Mouse (Mus musculus) forebrain, embryonic 15.5 days (tissue): ENCODE results near the gene Olfr91. TPM values are rescaled to one million over a fixed set of nuclear protein-coding genes. Genes with fewer than 3 reads are reported as not detected.

Source experiments
- ATAC-seq: fragments of 200-750 bp; cut with Nextera tagmentation; replicated peaks from 2 replicates; pipeline ENCODE4 v1.8.0; 2017; ENCODE audit warnings: mild to moderate bottlenecking, moderate TSS enrichment, moderate library complexity
- H3K27ac ChIP-seq: fragments of 300-500 bp; sonication (generic); replicated peaks from 2 replicates; pipeline ENCODE4 v1.5.1; 2015; ENCODE audit warnings: mild to moderate bottlenecking, inconsistent platforms
- H3K27me3 ChIP-seq: fragments of 300-500 bp; sonication (generic); 2 replicates; pipeline ENCODE4 v1.6.1; 2015; ENCODE audit warnings: inconsistent platforms
- H3K36me3 ChIP-seq: fragments of 300-500 bp; sonication (generic); 2 replicates; pipeline ENCODE4 v1.6.1; 2015; ENCODE audit warnings: mild to moderate bottlenecking, inconsistent platforms
- H3K4me1 ChIP-seq: fragments of 300-500 bp; sonication (generic); 2 replicates; pipeline ENCODE4 v1.6.1; 2015; ENCODE audit warnings: inconsistent platforms
- H3K4me2 ChIP-seq: fragments of 300-500 bp; sonication (generic); replicated peaks from 2 replicates; pipeline ENCODE4 v1.6.1; 2015; ENCODE audit warnings: mild to moderate bottlenecking, inconsistent platforms
- H3K4me3 ChIP-seq: fragments of 300-500 bp; sonication (generic); 2 replicates; pipeline ENCODE4 v1.5.1; 2015; ENCODE audit warnings: mild to moderate bottlenecking, inconsistent platforms
- H3K9ac ChIP-seq: fragments of 300-500 bp; sonication (generic); replicated peaks from 2 replicates; pipeline ENCODE4 v1.6.1; 2015; ENCODE audit warnings: mild to moderate bottlenecking, inconsistent platforms
- H3K9me3 ChIP-seq: fragments of 300-500 bp; sonication (generic); 2 replicates; pipeline ENCODE4 v1.6.1; 2016; ENCODE audit warnings: inconsistent platforms
- WGBS: fragments of 180-500 bp; shearing (Covaris S2); methylation state at CpG from one replicate; pipeline ENCODE4 v1.1.7; 2015; ENCODE audit warnings: mixed read lengths; 5-methylcytosine and 5-hydroxymethylcytosine counted together
- polyA plus RNA-seq: library from polyadenylated mRNA; unstranded; fragments of >200 nt; fragmentation: Nextera tagmentation; extraction: Ambion mirVana; gene quantifications from 2 replicates; pipeline ENCODE4 v1.2.1, GENCODE M21; 2015

Gene Olfr91
- polyA plus RNA-seq, 1 experiment from 2014 or later = not detected

- Histone ChIP-seq H3K4me3 (peak overlapping the region; percentile 88), H3K4me1 (peaks cover 62% of the 10 kb centered on the region)
- 39% methylated on average over 4 of the region's 4 CpGs for WGBS
These were observed 46.3 kb downstream of the Olfr91 start for GRCm38 (mm10) chr17:37051745-37052144.

GRCm38 (mm10) chr17:37050876-37051275, 47.2 kb downstream of the Olfr91 start:
- Histone ChIP-seq H3K4me1 (peaks cover 63% of the 10 kb centered on the region), H3K9me3 (no peaks in the 10 kb centered on the region), H3K9ac (peak overlapping the region; percentile 94), H3K27ac (peak overlapping the region; percentile 87), H3K4me2 (peak overlapping the region; percentile 67), H3K4me3 (peak overlapping the region; percentile 88), H3K36me3 (peaks cover 21% of the 10 kb centered on the region), H3K27me3 (no peaks in the 10 kb centered on the region)
- peak; percentile 30 for ATAC-seq
- under 1% methylated on average over 27 of the region's 27 CpGs for WGBS

More at GRCm38 (mm10) chr17:37051745-37052144, 46.3 kb downstream of the Olfr91 start:
- H3K9me3 ChIP-seq = no peaks in the 10 kb centered on the region
- peak overlapping the region; percentile 94 for H3K9ac ChIP-seq
- ATAC-seq = no peak
- no peaks in the 10 kb centered on the region for H3K27me3 ChIP-seq
- H3K4me2 ChIP-seq = peak overlapping the region; percentile 67
- no peak overlapping the region for H3K27ac ChIP-seq
- H3K36me3 ChIP-seq = peaks cover 30% of the 10 kb centered on the region

- WGBS = under 1% methylated on average over 22 of the region's 22 CpGs
- Histone ChIP-seq H3K9me3 (no peaks in the 10 kb centered on the region), H3K4me3 (peak overlapping the region; percentile 88), H3K27ac (peak overlapping the region; percentile 87), H3K36me3 (peaks cover 16% of the 10 kb centered on the region), H3K4me1 (peaks cover 63% of the 10 kb centered on the region), H3K9ac (peak overlapping the region; percentile 94), H3K4me2 (peak overlapping the region; percentile 67), H3K27me3 (no peaks in the 10 kb centered on the region)
- peak; percentile 64 for ATAC-seq
These were observed 47.7 kb downstream of the Olfr91 start for GRCm38 (mm10) chr17:37050399-37050798.

- Histone ChIP-seq H3K4me3 (peak overlapping the region; percentile 88), H3K4me1 (peaks cover 69% of the 10 kb centered on the region), H3K27ac (peak overlapping the region; percentile 87), H3K27me3 (no peaks in the 10 kb centered on the region), H3K4me2 (peak overlapping the region; percentile 67), H3K9ac (peak overlapping the region; percentile 94), H3K9me3 (no peaks in the 10 kb centered on the region), H3K36me3 (peaks cover 10% of the 10 kb centered on the region)
- 2% methylated on average over 39 of the region's 39 CpGs for WGBS
- ATAC-seq = peak; percentile 11
These were observed 48.3 kb downstream of the Olfr91 start for GRCm38 (mm10) chr17:37049570-37050310.

GRCm38 (mm10) chr17:37048383-37048782, 49.7 kb downstream of the Olfr91 start:
- Histone ChIP-seq H3K4me3 (peak overlapping the region; percentile 94), H3K4me2 (peak overlapping the region; percentile 91), H3K9me3 (no peaks in the 10 kb centered on the region), H3K4me1 (peaks cover 70% of the 10 kb centered on the region), H3K9ac (peak overlapping the region; percentile 16), H3K36me3 (no peaks in the 10 kb centered on the region), H3K27ac (no peak overlapping the region), H3K27me3 (no peaks in the 10 kb centered on the region)
- 63% methylated on average over 7 of the region's 7 CpGs for WGBS
- no peak for ATAC-seq

GRCm38 (mm10) chr17:37047981-37048380, 50.1 kb downstream of the Olfr91 start:
- H3K4me3 ChIP-seq = peak overlapping the region; percentile 94
- no peak for ATAC-seq
- H3K9ac ChIP-seq = peak overlapping the region; percentile 16; the same call in 1 of the 2 replicates
- H3K4me1 ChIP-seq = peaks cover 66% of the 10 kb centered on the region
- H3K27me3 ChIP-seq = no peaks in the 10 kb centered on the region
- 23% methylated on average over 3 of the region's 3 CpGs for WGBS
- H3K27ac ChIP-seq = 0 out of 2 replicates have a peak overlapping the region, but pooled peaks have one; percentile 93
- peak overlapping the region; percentile 91 for H3K4me2 ChIP-seq
- H3K36me3 ChIP-seq = no peaks in the 10 kb centered on the region
- H3K9me3 ChIP-seq = no peaks in the 10 kb centered on the region

GRCm38 (mm10) chr17:37047332-37047976, 50.6 kb downstream of the Olfr91 start:
- Histone ChIP-seq H3K9ac (peak overlapping the region; percentile 97), H3K27ac (peak overlapping the region; percentile 93), H3K27me3 (no peaks in the 10 kb centered on the region), H3K9me3 (no peaks in the 10 kb centered on the region), H3K4me3 (peak overlapping the region; percentile 94), H3K4me1 (peaks cover 62% of the 10 kb centered on the region), H3K4me2 (peak overlapping the region; percentile 91), H3K36me3 (no peaks in the 10 kb centered on the region)
- WGBS = 16% methylated on average over 19 of the region's 19 CpGs
- no peak for ATAC-seq

GRCm38 (mm10) chr17:37046312-37047112, 51.6 kb downstream of the Olfr91 start:
- Histone ChIP-seq H3K4me3 (peak overlapping the region; percentile 94), H3K27me3 (no peaks in the 10 kb centered on the region), H3K36me3 (no peaks in the 10 kb centered on the region), H3K4me2 (peak overlapping the region; percentile 91), H3K27ac (peak overlapping the region; percentile 93), H3K4me1 (peaks cover 52% of the 10 kb centered on the region), H3K9me3 (no peaks in the 10 kb centered on the region), H3K9ac (peak overlapping the region; percentile 97)
- under 1% methylated on average over 55 of the region's 58 CpGs for WGBS
- peak; percentile 62 for ATAC-seq

- Histone ChIP-seq H3K27ac (peak within 1 kb of the TSS; percentile 93), H3K27me3 (no peaks in the 10 kb centered on the region), H3K4me2 (peak within 1 kb of the TSS; percentile 91), H3K4me1 (peaks cover 46% of the 10 kb centered on the region), H3K9ac (peak within 1 kb of the TSS; percentile 97), H3K4me3 (peak within 1 kb of the TSS; percentile 94), H3K9me3 (no peaks in the 10 kb centered on the region), H3K36me3 (no peaks in the 10 kb centered on the region)
- peak; percentile 80 for ATAC-seq
- WGBS = 0% methylated on average over 39 of the region's 55 CpGs
These were observed 52.3 kb downstream of the Olfr91 start, which contains the start of gene Gabbr1 for GRCm38 (mm10) chr17:37045611-37046311. Gene Gabbr1 (plus strand): TSS chr17:37045966.

- no peaks in the 10 kb centered on the region for H3K36me3 ChIP-seq
- H3K9ac ChIP-seq = peak overlapping the region; percentile 97
- no peaks in the 10 kb centered on the region for H3K27me3 ChIP-seq
- peak overlapping the region; percentile 94 for H3K4me3 ChIP-seq
- peak overlapping the region; percentile 93 for H3K27ac ChIP-seq
- no peaks in the 10 kb centered on the region for H3K9me3 ChIP-seq
- H3K4me1 ChIP-seq = peaks cover 41% of the 10 kb centered on the region
- peak overlapping the region; percentile 91 for H3K4me2 ChIP-seq
- 73% methylated on average over 7 of the region's 7 CpGs for WGBS
- ATAC-seq = no peak
These were observed 53.3 kb downstream of the Olfr91 start for GRCm38 (mm10) chr17:37044651-37045244.
